Mouse (Mus musculus) CD4-positive, CD25-positive, alpha-beta regulatory T cell, adult 4 months (primary cell): ENCODE data around the gene Ghdc. TPM values are rescaled to one million over a fixed set of nuclear protein-coding genes. Genes with fewer than 3 reads are reported as not detected.

ENCODE experiments used
- ATAC-seq: one replicate; pipeline ENCODE4 v1.8.0; 2017
- polyA plus RNA-seq, 2 experiments: library from polyadenylated mRNA; unstranded; fragments of 100-300 nt; shearing (Covaris generic); gene quantifications; one replicate each; pipeline ENCODE4 v1.2.1; 2017

Gene Ghdc
- polyA plus RNA-seq, 2 experiments from 2014 or later: 2.7 to 3.1 TPM

DNA sequence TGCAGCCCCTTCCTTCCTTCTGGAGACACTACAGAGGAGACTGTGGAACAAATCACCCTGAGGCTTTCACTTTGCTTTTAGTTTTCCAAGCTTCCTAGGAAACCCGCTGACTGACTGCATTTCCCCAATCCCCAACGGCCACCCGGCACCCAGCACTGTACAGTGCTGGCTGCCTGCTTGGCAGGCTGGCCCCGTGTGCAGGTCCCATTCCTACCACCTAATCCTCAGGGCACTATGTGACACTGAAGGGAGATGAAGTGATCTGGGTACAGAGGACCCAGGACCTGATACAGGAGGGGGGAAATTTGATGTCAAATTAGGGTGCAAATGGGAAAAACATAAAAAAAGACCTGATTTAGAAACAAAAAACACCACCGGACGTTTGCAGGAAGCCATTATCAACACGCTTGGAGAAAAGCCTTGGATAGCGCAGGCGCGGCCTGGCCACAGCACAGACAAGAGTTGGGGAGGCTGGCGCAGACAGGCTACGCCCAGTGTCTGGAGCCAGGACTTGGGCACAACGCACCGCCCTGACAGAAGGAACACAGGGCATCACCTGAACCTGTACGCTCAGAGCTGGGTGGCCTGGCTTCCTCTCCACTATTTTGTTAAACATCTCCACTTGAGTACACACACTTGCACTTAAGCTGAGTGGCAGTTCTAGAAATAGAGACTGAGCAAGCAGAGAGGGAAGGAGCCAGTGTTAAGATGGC is 11.2 kb upstream of the Ghdc start:
- ATAC-seq: no peak

DNA sequence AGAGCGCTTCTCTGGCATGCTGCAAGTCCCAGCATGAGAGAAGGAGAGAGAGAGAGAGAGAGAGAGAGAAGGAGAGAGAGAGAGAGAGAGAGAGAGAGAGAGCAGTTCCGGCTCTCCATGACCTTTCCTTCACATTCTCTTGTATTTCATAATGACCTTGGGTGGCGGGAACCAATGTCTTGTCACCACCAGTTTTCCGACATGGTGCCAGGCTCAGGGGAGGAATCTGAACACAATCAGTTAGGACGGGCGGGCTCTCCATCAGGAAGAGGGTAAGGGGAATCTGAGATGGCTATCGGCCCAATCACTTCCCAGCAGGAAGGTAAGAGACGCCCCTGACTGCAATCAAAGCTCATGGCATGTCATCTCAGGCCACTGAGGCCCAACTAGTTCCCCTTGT is 9.5 kb upstream of the Ghdc start:
- ATAC-seq: no peak

DNA sequence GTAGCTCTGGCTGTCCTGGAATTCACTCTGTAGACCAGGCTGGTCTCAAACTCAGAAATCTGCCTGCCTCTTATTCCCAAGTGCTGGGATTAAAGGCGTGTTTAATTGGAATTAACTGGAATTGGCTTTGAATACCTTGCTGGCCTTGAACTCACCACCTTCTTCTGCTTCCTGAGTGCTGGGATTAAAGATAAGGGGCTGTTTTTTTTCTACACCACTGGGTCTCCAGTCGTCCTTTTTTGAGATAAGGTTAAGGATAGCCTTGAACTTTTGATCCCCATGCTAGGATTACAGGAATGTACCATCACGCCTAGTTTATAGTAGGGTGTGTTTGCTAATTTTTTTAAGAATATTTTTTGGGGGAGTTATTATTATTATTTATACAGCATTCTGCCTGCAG is 7.3 kb upstream of the Ghdc start:
- no peak for ATAC-seq

DNA sequence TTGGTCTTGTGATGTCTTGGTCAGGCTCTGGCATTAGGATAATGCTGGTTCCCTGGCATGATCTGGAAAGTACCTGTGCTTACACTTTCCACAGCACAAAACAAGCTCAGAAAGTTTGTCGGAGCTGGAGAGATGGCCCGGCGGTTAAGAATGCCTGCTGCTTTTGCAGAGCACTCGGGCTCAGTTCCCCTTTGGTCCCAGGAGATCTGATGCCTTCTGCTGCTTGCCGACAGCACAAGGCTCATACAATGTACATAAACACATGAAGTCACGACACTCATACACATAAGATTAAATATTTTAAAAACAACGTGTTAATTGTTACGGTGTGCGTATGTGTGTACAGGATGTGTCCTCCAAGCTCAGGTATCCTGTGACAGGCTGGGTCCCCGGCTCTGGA is 5.2 kb upstream of the Ghdc start:
- no peak for ATAC-seq

DNA sequence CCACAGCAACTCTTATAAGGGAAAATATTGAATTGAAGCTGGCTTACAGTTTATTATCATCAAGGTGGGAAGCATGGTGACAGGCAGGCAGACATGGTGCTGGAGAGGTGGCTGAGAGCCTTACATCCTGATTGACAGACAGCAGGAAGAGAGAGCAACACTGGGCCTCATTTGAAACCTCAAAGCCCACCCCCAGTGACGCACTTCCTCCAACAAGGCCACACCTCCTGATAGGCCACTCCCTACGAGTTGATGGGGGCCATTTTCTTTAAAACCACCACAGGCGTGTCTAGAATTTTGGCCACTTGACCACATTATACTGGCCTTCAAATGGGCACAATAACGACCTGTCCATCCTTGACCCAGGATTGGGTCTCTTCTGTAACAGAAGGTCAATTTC is 3.5 kb upstream of the Ghdc start:
- ATAC-seq: no peak

DNA sequence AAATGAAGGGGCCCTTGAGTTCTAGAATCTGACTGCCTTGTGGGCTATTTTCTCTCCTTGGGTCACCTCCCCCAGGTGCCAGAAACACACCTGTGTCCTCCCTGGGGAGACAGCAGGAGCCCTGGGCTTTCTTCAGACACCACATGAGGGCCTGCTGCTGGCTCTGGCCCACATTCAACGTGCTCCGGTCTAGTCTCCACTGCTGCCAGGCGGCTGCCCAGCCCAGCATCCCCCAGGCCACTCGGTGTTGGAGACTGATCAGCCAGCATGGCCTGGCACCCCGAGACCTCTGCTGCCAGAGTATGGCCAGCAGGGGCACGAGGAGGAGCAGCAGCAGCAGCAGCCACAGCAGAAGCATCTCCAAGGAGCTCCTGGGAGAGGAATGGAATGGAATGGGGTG is 777 bp downstream of the Ghdc start:
- ATAC-seq: no peak

DNA sequence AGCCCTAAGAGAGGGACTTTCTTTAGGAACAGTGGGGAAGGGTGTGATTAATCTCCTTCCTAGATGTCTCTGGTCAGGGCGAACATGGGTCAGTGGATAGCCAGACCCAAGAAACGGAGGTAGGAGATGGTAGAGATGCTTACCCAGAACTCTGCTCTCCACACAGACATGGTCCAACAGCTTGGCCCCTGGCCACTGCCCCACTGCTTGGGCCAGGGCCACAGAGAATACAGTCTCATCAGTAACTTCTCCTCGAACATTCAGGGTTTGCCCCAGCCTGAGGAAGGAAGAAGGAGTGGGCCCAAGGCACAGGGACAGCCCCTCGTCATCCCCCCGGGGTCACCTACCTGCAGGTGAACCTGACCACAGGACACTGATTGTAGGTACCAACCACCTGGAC is 2.9 kb downstream of the Ghdc start:
- ATAC-seq: no peak

DNA sequence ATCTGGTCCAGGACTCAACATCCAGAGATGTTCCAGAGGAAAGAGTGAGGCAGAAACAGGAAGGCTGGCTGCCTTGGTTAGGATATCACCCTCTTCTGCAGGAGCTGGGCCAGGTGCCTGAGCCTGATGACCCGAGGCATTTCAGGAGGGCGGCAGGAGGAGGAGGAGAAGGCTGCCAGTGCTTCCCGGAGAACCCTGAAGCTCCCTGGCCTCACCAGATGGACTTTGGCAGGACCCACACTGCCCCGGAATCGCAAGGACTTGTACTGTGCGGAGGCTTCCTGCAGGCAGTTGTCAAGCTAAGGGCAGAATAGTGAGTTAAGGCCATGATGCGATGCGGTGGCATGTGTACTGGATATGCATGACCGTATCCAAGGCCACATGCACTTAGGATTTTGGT is 4.0 kb downstream of the Ghdc start:
- no peak for ATAC-seq

DNA sequence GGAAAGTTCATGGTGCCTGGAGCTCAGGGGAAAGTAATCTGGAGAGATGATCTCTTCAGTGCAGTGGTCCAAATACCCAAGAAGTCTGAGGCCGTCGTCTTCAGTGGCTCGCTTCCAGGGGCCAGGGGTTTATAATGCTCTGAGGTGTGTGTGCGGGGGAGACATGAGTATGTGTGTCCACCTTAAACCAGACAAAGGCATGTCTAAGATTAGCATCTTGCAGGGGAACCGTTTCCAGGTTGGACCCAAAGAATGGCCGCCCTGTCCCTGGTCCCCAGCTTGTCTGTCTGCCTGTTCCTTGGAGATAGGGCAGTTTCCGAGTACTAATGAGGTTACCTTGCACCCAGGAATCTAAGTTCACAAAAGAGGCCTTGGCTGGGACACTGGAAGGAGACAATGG is 7.9 kb downstream of the Ghdc start, which contains the start of gene Hcrt:
Hcrt (minus strand) TSS at position 101 of the 400 bp plus-strand sequence.
- ATAC-seq: no peak

DNA sequence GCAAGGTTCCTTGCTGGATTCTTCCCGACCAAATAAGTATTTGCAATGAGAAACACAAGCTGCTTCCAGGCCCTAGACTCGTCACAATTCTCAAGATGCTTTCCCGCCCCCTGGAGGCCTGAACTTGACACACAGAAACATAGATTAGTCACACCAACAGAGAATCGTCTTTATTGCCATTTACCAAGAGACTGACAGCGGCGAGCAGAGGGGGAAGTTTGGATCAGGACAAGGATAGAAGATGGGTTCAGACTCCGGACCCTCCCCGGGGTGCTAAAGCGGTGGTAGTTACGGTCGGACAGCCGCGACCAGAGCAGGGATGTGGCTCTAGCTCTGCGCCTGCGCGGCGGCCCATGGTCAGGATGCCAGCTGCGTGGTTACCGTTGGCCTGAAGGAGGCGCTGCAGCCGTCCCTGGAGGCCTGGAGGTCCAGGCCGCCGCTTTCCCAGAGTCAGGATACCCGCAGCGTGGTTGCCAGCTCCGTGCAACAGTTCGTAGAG is 9.2 kb downstream of the Ghdc start:
- peak; percentile 62 for ATAC-seq

DNA sequence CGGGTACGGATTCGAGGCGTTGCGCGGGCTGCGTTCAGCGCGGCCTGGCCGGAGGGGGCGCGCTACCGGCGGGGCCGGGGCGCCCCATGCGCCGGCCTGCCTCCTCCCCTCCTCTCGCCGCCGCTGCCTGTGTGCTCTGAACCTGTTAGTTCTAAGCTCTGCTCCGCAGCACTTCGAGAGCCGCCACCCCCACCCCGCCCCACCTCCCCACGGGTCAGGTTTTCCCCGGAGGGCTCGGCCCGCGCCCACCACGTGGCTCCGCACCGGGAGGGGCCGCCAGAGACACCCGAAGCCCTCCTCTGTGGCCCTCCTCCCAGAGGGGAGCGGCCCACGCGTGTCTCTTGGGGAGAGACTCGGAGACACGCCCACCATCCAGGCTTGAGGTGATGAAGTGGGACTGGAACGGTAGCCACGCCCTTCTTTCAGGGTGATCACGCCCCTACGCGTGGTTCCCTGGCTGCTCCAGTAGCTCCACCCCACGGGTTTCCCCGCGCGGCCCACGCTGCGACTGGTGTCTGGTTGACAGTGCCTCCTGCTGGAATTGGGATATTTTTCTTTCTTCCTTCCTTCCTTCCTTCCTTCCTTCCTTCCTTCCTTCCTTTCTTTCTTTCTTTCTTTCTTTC is 11.0 kb downstream of the Ghdc start, which contains the start of gene Kcnh4:
Kcnh4 (minus strand) TSS at position 332 of the 623 bp plus-strand sequence.
- ATAC-seq: peak; percentile 81

DNA sequence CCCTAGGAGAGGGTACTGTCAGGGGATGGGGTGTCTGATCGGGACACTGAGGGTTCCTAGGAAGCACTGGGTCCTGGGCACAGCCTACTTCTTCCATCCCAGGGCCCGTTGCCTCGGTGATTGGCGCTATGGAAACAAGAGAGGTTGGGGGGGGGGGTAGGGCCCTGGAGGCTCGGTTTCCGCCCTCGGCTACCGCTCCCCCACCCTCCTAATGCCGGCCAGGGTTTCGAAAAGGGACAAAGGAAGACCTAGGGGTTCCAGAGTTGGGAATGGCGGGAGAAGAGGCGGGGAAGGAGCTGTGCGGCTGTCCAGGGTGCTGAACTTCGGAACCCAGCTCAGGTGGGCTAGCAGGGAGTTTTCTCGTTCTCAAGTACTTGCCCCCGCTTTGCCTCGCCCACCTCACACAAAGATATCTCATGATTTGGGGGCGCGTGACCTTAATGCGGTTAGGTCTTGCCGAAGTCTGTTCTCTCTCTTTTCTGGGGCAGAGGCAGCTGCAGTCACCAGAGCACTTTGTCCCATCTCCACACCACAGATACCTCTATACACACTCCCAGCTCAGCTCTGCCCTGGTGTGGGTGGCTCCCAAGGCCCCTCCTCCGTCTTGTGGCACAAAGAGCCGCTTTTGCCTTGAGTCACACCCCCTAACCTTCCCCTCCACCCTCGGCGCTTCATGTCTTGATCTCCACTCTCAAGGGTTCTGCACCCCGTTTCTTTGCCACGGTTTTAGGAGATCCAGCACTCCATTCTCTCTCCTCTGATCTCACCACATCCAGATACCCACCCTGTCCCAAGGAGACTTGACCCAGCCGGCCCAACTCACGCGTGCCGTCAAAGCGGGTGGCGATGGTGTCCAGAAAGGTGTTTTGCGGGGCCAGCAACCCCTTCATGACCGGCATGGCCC is 11.8 kb downstream of the Ghdc start:
- no peak for ATAC-seq

DNA sequence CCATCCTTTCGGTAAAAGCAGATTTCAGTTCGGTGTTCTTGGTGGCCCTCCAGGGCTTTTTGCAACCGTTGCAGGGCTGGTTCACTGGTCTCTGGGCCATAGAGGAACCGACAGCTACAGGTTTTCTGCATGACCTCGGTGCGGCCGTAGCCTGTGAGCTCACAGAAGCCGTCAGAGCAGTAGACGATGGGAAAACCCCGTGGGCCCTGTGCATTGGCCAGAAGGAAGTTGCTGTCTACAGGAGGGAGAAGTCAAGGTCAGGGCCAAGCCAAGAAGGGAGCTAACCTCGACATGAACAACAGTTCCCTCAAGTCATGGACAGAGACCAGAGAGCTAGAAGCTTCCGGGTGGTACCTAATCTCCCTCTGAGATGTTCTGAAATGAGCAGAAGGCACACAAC is 13.2 kb downstream of the Ghdc start:
- ATAC-seq: no peak

DNA sequence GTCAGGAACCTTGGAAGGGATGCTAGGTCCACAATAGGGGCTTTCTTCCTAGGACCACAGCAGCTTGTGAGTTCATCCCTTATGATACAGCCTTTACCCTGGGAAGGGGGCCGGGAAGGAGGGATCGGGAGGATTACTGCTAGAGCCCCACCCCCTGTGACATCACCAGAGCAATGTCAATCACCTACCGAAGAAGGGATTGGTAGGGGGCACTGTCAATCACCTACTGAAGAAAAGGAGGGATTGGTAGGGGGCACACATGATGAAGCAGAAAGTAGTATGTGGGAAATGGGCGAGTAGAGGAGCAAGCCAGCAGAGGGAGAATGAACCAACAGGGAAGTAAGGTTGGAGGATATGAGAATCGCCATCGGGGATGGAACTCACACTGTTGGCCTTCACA is 14.3 kb downstream of the Ghdc start:
- ATAC-seq: no peak

DNA sequence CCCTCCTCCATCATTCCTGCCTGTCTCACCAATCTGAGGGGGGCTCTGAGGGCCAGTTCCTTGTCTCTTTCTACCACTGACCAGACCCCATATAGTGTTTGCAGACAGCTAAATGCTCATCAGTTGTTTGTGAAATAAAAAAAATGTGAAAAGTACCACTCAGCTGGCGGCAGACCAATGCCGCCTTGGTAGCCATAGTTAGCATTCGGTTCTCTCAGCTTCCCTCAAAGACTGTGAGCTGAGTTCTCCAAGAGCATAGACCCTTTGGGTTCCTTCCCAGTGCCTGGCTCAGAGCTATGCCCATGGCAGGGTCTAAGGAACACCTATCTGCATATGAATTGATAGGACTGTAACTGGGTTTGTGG is 16.1 kb downstream of the Ghdc start:
- no peak for ATAC-seq

DNA sequence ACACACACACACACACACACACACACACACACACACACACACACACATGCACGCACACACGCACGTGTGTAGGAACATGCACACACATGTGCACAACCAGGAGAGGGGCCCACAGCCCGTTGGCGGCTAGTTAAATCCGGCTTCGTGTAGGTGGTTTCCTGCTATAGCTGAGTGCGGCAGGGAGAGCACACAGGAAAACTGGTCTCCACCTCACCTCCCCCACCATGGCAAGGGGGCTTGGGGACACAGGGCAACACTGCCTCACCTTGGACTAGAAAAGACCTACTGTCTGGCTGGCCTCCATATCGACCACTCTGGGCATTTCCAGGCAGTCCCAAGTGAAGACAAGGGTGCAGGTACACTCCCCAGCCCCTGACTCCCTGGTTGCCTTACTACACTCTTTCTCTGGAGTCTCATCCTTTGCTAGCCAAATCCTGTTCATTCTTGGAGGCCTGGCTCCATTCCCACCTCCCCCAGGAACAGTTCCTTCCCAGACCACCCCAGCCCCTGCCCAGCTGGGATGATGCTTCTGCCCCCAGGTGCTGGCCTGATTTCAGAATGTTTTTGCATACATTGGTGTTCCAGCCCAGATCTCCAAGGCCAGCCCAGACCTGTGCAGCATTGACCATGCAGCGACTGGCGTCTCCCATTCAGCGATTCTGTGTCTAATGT is 16.6 kb downstream of the Ghdc start:
- no peak for ATAC-seq

DNA sequence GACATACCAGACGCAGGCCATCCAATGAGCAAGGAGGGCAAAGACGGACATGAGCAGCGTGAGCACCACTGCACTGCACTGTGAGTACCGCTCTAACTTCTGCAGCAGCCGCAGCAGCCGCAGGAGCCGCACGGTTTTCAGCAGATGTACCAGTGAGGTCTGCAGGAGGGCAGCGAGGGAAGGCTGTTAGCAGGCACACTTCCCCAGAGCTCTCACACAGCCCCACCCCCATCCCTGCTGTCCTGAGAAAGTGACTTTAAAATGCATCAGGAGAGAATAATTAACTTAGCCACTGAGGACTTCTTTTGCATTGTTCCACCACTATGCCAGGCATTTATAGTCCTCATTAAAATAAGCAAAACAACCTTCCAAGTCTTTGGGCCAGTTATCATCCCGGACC is 18.5 kb downstream of the Ghdc start:
- no peak for ATAC-seq

DNA sequence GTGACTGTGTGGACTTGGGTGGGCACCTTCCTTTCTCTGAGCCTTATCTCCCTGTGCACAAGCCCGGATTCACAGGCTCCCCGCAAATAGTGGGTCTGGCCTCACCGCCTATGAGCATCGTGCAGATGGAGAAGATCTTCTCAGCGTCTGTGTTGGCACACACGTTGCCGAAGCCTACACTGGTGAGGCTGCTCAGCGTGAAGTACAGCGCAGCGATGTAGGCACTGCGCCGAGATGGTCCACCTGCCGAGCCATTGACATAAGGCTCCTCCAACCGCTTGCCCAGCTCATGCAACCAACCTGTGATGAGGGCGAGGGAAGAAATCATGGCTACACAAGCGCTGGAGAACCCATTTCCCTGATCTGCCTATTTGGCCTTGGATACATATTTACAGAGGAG is 20.6 kb downstream of the Ghdc start:
- no peak for ATAC-seq

DNA sequence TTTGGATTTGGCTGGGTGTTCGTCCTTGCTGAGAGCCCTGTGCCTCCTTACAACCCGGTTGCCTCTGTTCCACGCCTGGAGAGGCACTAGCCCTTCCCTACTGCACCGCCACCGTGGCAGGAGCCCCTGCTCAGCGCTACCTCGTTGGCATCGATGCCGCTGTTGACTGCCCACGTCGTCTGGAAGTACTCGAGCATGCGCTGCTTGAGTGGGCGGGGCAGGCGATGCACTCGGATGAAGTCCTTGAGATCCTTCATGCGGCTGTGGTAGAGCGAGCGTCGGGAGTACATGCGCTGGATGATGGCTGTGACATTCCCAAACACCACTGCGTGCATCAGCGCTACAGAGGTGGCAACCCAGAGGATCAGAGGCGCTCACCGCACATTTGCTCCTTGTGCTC is 21.3 kb downstream of the Ghdc start:
- no peak for ATAC-seq

DNA sequence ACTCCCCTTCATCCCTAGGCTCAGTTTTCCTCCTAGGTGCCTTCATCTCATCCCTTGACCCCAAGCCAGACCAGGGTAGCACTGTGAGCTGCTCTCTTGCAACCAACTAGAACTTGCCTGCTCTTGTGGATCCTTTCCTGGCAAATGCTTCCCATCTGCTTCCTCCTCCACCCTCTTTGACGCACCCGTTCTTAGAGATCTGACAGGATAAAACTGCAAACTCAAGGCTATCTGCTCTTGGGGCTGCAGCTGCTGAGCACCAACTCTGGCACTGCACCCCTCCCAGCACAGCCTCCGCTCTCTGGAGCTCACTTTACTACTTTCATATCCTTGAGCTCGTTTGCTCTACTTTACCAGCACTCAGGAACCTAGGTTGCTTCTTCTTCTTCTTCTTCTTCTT is 22.1 kb downstream of the Ghdc start:
- no peak for ATAC-seq

DNA sequence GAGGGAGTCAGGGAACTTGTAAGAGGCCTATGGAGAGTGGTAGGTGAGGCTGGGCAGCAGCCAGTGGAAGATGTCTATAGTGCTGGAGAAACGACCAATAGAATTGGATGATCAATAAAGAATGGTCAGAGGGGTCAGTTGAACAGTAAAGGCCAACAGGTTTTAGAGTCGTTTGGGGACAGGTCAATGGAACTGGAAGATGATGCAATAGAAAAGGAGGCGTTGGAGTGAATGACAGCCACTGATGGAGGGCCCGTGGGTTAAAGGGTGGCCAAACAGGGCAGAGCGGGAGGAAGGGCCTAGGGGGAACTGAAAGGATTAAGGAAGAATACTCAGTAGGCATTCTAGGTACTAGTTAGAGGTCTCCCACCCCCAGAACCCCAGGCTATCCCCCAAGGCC is 23.6 kb downstream of the Ghdc start:
- no peak for ATAC-seq

DNA sequence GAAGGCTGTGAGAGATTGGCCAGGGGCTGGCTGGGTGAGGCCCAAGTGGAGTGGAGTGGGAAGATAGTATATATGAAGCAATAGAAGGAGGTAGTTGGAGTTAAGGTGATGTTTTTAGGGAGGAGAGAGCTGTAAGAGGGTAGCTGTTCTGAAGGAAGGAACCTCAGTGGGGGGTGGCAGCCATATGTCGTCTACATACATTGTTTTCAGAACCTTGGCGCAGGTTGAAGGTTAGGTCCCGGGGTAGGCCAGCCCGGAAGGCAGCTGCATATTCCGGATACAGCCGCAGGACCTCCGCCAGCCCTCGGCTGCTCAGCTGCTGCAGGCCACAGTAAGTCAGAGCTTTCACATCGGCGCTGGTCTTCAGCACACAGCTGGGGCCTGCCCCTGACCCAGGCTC is 24.2 kb downstream of the Ghdc start:
- no peak for ATAC-seq

DNA sequence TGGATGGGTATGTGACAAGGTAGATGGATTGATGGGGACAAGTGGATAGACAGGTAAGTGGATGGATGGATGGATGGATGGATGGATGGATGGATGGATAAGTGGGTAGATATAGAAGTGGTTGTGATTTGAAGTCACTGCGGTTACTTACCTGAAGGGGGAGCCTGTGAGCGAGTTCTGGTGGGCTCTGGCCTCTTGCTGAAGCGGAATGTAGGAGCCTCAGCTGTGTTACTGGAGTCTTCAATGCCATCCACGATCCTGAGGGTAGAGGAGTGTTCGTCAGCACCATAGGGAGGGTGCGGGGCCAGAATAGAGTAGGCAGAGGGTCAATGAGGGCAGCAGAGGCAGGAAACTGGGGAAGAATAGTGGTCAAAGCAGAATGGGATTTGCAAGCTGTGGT is 25.7 kb downstream of the Ghdc start:
- ATAC-seq: peak; percentile 65
